Mouse (Mus musculus): Measurements from ENCODE around the gene Fibp. TPM values are rescaled to one million over a fixed set of nuclear protein-coding genes. Genes with fewer than 3 reads are reported as not detected.

Fibp gene
- polyA plus RNA-seq, 1 experiment: 53.1 TPM

DNA sequence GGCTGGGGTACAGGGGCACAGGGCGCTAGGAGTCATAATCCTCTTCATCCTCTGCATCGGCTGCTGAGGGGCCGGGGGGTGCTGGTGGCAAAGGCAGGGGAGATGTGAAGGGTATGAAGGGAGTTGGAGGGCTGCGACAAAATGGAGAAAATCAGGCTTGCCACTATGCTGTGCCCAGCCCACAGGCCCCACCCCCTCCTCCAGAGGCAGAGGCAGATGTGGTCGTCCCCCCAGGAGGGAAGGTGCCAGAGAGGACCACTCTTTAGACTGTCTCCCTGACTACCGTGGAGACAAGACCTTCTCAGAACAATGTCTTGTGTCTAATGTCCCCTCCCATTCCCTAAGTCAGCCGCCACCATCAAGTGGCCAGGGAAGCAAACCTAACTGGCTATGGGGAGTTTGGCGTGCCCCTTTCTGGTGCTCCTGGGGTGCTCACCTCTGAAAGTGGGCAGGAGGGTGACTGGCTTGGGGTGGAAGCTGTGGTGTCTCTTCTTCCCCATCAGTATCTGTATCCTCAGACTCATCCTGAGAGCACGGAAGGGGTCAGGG, 37.4 kb upstream of the Fibp start:
- no peak overlapping the region for H3K4me3 ChIP-seq (ENCODE audit: insufficient read depth, low read length)
- TF ChIP-seq POLR2A (IDR thresholded peaks at IDR 0.05; ENCODE audit: low read depth, low read length) (no peak), CTCF (IDR thresholded peaks at IDR 0.05; ENCODE audit: borderline replicate concordance, insufficient read depth, low read length) (no peak)
- no peak overlapping the region for H3K27ac ChIP-seq (ENCODE audit: insufficient read depth, low read length)
- H3K4me1 ChIP-seq (ENCODE audit: control insufficient read depth, insufficient read depth, low read length): peaks cover 2% of the 10 kb centered on the region; the same call in 1 of the 2 replicates

DNA sequence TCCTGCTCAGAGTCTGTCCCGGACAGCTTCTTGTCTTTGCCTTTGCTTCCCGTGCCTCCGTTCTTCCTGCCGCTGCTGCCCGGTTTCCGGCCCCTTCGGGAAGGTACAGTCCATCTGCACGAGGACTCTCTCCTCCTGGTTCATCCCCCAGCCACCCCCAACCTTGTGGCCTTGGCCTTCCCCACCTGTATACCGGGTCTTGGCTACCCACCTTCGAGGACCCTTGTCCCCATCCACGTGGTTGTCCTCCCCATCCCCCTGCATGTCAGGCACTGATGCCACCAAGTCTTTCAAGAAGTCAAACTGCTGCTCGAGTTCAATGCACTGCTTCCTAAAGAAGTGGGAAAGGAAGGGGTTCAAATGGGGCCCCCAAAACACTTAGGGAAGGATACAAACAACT, 36.9 kb upstream of the Fibp start:
- Histone ChIP-seq H3K27ac (ENCODE audit: insufficient read depth, low read length) (no peak overlapping the region), H3K4me1 (ENCODE audit: control insufficient read depth, insufficient read depth, low read length) (peaks cover 2% of the 10 kb centered on the region; the same call in 1 of the 2 replicates), H3K4me3 (ENCODE audit: insufficient read depth, low read length) (peak overlapping the region; percentile 65)
- TF ChIP-seq CTCF (IDR thresholded peaks at IDR 0.05; ENCODE audit: borderline replicate concordance, insufficient read depth, low read length): no peak
- no peak for TF ChIP-seq POLR2A (IDR thresholded peaks at IDR 0.05; ENCODE audit: low read depth, low read length)

DNA sequence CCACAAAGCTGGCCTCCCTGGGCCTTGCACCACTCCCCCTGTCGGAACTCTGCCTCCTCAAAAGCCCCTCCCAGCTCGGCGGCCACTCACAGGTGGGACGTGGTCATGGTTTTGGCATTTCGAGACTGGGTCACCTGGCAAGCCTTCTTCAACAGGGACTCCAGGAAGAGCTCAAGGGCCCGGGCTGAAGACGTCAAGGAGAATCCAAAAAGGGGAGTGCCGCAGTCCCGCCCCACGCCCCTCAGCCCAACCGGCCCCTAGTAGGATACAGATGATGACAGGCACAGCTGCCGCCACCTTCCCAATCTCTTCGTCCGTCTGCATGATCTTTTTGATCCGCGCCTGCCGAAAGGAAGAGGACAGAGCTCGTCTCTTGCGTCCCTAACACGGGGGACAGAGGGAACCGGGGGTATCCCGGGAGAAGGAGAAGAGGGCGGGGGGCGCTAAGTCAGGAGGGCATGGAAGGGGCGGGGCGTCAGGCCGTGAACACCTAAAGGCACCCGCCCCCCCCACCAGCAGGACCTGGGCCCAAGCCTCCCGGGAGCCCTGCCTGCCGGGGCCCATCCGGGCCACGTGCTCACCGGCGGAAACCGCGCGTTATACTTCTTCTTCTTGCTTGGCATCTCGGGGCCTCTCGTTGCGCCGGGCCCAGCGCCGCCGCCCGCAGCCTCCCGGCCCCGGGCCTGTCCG, 36.2 kb upstream of the Fibp start:
- H3K27ac ChIP-seq (ENCODE audit: insufficient read depth, low read length): peak overlapping the region; percentile 86
- H3K4me1 ChIP-seq (ENCODE audit: control insufficient read depth, insufficient read depth, low read length): peaks cover 6% of the 10 kb centered on the region
- TF ChIP-seq POLR2A (IDR thresholded peaks at IDR 0.05; ENCODE audit: low read depth, low read length) (0 out of 2 replicates have a peak, but pooled peaks have one; percentile 41), CTCF (IDR thresholded peaks at IDR 0.05; ENCODE audit: borderline replicate concordance, insufficient read depth, low read length) (no peak)
- H3K4me3 ChIP-seq (ENCODE audit: insufficient read depth, low read length): peak overlapping the region; percentile 65

DNA sequence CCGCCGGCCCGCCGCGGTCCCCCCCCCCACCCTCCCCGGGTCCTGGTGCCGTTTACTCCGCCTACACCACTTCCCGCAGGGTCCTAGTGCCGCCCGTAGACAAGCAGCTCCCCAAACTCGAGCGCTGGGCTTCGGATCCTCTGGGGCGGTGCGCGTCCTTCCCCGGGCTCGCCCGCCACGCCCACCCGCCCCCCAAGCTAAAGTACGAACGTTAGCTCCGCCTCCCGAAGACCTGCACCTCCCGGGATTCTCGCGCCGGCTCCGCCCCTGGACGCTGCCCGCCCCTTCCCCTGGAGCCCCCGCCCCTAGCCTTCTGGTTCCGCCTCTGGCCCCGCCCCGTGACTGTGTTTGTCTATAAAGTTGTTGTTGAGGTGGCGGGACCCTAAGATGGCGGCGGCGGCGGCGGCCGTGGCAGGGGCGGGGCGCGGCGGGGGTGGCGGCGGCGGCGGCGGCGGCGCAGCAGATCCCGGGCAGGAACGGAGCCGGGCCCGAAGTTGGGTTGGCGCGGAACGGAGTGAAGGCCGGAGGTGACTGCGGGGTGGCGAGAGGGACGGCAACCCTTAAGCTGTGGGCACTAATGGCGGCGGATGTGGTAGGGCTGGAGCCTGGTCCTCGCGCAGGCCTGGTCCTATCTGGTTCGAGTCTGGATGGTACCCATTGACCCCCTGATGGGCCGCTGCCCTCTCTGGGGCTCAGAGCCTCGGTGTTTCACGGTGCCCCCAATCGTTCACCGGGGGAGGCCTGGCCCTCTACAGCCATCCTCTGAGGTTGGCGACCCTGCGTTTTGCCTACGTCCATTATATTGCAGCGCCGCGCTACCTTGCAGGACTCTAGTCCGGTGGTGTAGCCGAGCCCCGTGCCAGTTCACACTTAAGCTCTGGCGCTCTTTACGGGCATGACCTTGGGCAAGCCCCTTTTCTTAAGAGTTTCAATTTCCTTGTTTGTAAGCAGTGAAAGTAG, 35.4 kb upstream of the Fibp start, which contains the start of the genes Drap1 and AI837181:
Gene Drap1, minus strand, starts transcription at position 198 of the 960 bp plus-strand sequence.
Gene AI837181, plus strand, starts transcription at position 363 of the 960 bp plus-strand sequence.
- Histone ChIP-seq H3K4me1 (ENCODE audit: control insufficient read depth, insufficient read depth, low read length) (peaks cover 12% of the 10 kb centered on the region), H3K27ac (ENCODE audit: insufficient read depth, low read length) (peak within 1 kb of the TSS; percentile 86), H3K4me3 (ENCODE audit: insufficient read depth, low read length) (peak within 1 kb of the TSS; percentile 93)
- no peak for TF ChIP-seq CTCF (IDR thresholded peaks at IDR 0.05; ENCODE audit: borderline replicate concordance, insufficient read depth, low read length)
- TF ChIP-seq POLR2A (IDR thresholded peaks at IDR 0.05; ENCODE audit: low read depth, low read length): peak; percentile 67

DNA sequence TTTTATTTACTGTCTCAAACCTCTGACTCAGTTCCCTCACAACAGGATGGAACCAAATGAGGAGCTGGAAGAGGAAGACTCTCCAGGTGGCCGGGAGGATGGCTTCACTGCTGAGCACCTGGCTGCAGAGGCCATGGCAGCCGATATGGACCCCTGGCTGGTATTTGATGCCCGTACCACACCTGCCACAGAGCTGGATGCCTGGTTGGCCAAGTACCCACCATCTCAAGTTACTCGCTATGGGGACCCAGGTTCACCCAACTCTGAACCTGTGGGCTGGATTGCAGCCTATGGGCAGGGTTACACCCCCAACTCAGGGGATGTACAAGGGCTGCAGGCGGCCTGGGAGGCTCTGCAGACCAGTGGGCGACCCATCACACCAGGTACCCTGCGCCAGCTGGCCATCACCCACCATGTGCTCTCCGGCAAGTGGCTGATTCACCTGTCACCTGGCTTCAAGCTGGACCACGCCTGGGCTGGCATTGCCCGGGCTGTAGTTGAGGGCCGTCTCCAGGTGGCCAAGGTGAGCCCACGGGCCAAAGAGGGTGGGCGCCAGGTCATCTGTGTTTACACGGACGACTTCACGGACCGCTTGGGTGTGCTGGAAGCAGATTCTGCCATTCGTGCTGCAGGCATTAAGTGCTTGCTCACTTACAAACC, 34.4 kb upstream of the Fibp start:
- TF ChIP-seq CTCF (IDR thresholded peaks at IDR 0.05; ENCODE audit: borderline replicate concordance, insufficient read depth, low read length): no peak
- no peak for TF ChIP-seq POLR2A (IDR thresholded peaks at IDR 0.05; ENCODE audit: low read depth, low read length)
- Histone ChIP-seq H3K4me1 (ENCODE audit: control insufficient read depth, insufficient read depth, low read length) (peaks cover 19% of the 10 kb centered on the region), H3K27ac (ENCODE audit: insufficient read depth, low read length) (peak overlapping the region; percentile 70), H3K4me3 (ENCODE audit: insufficient read depth, low read length) (peak overlapping the region; percentile 93)

DNA sequence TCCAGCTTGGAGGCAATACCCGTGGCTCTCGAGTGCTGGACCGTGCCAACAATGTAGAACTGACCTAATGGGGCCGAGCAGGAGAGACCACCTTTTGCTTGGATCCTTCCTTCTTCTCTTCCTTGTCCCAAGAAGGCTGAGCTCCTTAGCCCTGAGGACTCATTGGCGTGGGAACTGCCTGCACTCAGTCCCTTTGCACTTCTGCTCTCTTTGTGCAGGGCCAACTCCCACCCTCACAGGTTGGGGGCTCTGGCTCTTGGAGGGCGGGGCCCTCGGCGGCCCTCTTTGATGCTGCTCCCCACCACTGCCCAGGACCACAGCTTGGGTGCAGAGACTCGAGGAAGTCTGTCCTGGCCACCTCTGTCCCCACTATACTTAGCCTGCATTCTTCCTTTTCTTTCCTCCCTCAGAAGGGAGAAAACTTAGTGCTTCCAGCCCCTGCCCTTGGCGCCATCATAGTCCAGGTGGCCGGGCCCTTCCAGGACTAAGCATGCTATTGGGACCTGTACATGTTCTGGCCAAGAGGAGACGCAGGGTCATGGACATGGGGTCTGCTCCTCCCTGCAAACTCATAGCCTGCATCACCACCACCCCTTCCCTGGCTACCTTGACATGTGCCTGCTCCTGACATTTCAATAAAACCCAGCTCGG, 33.6 kb upstream of the Fibp start:
- Histone ChIP-seq H3K27ac (ENCODE audit: insufficient read depth, low read length) (no peak overlapping the region), H3K4me3 (ENCODE audit: insufficient read depth, low read length) (no peak overlapping the region), H3K4me1 (ENCODE audit: control insufficient read depth, insufficient read depth, low read length) (peaks cover 24% of the 10 kb centered on the region)
- TF ChIP-seq POLR2A (IDR thresholded peaks at IDR 0.05; ENCODE audit: low read depth, low read length): no peak
- no peak for TF ChIP-seq CTCF (IDR thresholded peaks at IDR 0.05; ENCODE audit: borderline replicate concordance, insufficient read depth, low read length)

DNA sequence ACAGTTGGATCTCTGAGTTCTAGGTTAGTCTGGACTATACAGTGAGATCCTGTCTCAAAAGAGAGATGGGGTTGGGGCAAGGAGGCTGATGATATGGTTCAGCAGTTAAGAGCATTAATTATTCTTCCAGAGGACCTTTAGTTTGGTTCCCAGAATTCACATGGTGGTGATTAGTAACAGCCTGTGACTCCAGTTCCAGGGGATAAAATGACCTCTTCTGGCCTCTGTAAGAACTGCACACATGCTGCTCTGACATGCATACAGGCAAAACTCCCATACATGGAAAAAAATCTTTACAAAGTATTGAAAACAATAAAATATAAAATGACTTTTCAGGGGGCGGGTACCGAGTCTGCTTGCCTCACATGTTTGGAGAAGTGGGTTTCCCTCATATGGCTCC, 32.3 kb upstream of the Fibp start:
- peak overlapping the region; percentile 51; the same call in 1 of the 2 replicates for H3K27ac ChIP-seq (ENCODE audit: insufficient read depth, low read length)
- no peak overlapping the region for H3K4me3 ChIP-seq (ENCODE audit: insufficient read depth, low read length)
- TF ChIP-seq CTCF (IDR thresholded peaks at IDR 0.05; ENCODE audit: borderline replicate concordance, insufficient read depth, low read length) (no peak), POLR2A (IDR thresholded peaks at IDR 0.05; ENCODE audit: low read depth, low read length) (no peak)
- peaks cover 33% of the 10 kb centered on the region for H3K4me1 ChIP-seq (ENCODE audit: control insufficient read depth, insufficient read depth, low read length)

DNA sequence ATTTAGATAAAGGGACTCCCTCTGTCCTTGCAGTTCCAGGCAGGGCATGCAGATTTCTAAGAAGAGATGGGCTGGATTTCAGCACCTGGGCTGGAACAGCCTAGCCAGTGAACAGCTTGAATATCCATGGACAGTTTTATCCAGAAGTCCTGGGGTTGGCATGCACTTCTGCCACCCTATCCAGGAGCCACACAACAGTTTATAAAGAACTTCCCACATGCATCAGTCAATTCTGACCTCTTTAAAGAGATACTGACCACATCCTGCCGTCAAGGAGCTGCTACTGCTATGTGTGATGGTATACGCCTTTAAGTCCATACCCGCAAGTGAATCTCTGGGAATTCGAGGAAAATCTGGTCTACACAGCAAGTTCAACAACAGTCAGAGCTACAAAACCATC, 31.2 kb upstream of the Fibp start:
- Histone ChIP-seq H3K4me3 (ENCODE audit: insufficient read depth, low read length) (no peak overlapping the region), H3K27ac (ENCODE audit: insufficient read depth, low read length) (peak overlapping the region; percentile 88)
- TF ChIP-seq POLR2A (IDR thresholded peaks at IDR 0.05; ENCODE audit: low read depth, low read length): no peak
- no peak for TF ChIP-seq CTCF (IDR thresholded peaks at IDR 0.05; ENCODE audit: borderline replicate concordance, insufficient read depth, low read length)

More for the DNA sequence above, 31.2 kb upstream of the Fibp start:
- H3K4me1 ChIP-seq (ENCODE audit: control insufficient read depth, insufficient read depth, low read length): peaks cover 45% of the 10 kb centered on the region
